Mouse (Mus musculus): ENCODE data around the gene Ubtd2.
A peak's percentile ranks its signal among the peaks of the same experiment; 100 is the strongest.

The Ubtd2 gene

DNA sequence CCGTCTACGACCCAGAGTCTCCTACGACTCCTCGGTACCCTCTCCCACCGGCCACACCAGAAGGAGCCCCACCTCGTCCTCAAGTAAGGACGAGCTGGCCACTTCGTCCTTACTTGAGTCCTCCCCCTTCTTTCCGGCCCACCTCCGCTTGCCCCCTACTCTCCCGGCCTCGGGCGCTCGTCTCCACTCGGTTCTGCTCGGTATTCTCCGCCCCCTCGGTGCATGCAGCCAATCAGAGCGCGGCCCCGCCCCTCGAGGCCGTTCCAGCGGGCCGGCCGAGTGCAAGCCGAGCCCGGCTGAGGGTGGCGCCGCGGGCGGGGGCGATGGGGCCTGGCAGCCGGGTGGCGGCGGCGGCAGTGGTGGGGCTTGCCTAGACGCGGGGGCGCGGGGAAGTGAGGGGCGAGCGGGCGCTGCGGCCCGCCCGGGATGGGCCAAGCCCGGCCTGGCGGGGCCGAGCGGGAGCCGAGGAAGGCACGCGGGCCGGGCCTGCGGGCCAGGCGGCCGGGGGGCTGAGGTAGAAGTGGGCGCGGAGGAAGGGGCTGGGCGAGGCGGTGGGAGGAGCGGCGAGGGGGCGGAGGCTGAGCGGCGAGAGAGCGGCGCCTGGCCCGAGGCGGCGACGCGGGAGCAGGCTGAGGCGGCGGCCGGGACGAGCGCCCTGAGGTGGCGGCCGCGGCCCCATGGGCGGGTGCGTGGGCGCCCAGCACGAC is at the start of gene Ubtd2:
Ubtd2 (plus strand) TSS at position 571 of the 707 bp plus-strand sequence.
- peak; percentile 85 for DNase-seq (ENCODE audit: low read depth, low spot score)

DNA sequence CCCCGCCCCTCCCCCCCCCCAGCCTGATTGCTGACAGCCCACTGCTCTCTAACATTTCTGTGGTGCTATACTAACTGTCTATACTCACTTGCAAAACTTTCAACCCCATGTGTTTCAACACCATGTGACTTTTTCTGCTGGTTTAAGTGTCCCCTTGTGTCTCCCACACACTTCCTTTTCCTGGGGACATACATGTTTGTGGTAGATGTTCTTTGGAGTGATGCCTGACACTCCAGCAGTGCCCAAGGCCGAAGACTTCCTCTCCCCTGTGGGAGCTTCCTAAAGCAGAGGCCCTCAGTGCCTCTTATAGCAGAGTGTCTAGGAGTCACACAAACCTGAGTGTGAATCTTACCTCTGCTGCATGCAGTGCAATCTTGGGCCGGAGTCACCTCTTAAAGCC is 47.3 kb upstream of the Ubtd2 start:
- DNase-seq (ENCODE audit: low read depth, low spot score), result no peak

DNA sequence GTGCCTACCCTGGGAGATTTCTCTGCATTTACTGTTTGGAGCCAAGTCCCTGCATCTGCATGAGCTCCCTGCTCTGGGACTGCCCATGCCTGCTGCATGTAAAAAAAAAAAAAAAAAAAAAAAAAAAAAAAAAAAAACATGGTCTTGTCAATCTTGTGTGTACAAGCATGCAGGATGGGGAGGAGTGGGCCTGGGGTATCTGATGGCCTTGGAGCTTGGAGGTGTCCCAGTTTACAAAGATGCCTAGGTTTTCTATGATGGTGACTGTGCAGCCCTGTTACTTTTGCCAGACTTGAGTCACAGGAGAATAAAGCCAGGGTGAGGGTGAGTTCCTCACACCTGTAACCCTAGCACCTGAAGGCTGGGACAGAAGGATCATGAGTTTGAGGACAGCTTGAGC is 46.1 kb upstream of the Ubtd2 start:
- no peak for DNase-seq (ENCODE audit: low read depth, low spot score)

DNA sequence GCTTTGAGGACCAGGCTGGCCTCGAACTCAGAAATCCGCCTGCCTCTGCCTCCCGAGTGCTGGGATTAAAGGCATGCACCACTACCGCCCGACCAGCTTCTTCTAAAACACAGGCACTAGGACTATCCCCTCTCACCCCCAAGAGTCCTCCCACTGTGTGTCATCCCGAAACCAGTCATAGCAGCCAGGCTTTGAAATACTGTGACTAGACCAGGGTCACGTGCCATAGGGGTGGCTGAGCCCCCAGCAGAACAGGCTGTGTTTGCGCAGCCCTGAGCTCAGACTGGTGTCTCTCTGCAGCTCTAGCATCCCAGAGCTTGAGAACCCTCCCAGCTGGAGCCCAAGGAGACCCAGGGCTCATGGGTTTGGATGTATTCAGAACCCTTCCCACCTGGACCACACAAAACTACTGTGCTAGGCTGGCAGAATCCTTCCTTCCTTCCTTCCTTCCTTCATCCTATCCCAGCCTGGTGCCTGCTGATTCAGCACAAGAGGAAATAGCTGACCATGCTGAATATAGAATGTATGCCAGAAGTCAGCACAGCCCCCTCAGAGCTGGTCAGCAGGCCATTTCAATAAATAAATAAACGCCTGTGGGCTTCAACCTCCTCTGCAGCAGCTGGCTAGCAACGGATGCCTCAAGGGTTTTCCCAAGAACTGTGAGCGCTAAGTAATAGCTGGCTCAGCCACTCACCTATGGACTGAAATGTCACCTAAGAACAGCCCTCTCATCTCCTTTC is 45.2 kb upstream of the Ubtd2 start:
- no peak for DNase-seq (ENCODE audit: low read depth, low spot score)

DNA sequence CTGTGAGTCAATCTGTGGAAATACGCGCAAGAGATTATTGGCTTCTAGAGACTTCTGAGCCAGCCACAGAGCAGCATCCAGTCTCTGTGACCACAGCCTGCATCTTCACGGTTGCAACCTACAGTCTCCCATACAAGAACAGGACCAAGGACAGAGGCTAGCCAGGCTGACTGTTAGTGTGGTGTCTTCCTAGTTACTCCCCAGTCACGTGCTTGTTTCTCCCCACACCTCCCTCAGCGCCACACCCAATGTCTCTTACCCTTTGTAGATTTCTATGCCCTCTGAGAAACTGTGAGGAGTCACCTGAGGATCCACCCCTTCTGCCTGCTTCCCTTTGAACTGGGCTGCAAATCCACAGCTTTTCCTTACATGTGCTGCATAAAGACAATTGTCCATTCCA is 35.2 kb upstream of the Ubtd2 start:
- peak; percentile 34 for DNase-seq (ENCODE audit: low read depth, low spot score)

DNA sequence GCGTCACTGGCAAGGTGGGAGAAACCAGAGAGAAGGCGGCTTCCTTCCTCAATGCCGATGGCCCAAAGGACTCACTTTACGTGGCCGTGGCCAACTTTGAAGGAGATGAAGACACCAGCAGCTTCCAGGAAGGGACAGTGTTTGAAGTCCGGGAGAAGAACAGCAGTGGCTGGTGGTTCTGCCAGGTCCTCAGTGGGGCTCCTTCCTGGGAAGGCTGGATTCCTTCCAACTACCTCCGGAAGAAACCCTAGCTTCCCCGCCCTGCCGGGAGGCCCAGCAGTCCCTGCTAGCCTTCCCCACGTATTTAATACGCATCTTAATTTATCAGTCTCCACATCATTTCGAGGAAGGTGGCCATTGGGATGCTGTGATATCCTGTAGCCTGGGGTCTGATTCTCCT is 31.9 kb upstream of the Ubtd2 start:
- no peak for DNase-seq (ENCODE audit: low read depth, low spot score)

DNA sequence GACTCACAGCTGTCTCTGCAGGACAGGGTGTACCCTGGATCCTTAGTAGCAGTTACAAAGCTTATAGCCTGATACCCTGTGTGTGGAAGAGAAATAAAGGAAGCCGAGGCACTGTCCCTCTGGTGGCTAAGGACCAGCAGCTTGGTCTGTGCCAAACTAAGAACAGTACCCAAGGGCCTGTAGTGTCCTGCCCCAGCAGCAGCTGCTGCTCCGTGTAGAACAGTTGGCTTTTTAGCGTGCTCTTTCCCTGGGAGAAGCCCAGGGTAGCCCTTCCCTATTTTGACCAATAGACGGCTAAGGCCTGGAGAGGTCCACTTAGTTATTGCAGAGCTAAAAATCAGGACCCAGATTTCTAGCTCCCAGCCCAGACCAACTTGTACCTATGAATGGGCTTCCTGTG is 30.6 kb upstream of the Ubtd2 start:
- DNase-seq (ENCODE audit: low read depth, low spot score), result no peak

DNA sequence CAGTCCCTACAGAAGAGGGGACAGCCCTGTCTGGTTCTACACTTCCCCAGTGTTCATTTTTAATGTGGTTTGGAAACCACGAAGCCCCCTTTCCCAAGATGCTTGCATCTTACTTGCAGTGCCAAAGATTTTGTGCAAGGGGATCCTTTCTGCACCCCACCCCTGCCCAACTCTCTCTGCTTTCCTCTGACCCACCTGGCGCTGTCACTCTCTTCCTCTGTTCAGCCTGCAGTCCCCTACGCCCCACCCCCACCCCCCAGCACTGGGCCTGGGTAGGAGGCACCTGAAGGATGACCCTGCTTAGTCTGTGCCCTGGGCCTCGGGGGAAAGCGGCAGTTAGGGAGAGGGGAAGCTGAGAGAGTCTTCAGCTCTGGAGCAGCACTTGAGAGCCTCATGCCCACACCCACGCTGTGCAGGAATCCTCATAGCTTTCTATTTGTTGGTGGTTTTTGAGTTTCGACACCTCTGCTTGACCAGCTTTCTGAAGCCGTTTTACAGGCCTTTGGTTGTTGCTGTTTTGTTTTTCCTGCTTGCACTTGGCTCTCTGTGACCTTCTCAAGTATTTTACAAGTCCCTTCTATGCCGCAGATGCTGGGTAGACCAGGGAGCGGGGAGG is 30.0 kb upstream of the Ubtd2 start:
- DNase-seq (ENCODE audit: low read depth, low spot score), result no peak

DNA sequence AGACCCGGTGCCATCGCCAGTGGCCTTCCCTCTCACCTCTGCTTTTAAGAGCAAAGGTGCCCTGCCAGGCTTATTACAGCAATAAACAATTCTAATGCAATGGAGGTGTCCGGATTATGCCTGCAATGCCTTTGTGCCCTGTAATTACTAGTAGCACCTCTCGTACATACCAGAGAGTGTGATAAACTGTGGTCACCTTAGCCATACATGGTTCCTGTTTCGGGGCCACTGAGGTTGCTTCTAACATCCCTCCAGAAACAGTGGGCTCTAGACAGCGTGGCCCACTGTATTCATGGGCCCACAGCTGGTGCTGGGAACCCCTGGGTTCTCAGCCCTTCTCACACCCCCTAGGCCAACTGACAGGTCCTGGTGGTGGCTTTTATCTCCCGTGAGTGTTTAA is 27.6 kb upstream of the Ubtd2 start:
- no peak for DNase-seq (ENCODE audit: low read depth, low spot score)

DNA sequence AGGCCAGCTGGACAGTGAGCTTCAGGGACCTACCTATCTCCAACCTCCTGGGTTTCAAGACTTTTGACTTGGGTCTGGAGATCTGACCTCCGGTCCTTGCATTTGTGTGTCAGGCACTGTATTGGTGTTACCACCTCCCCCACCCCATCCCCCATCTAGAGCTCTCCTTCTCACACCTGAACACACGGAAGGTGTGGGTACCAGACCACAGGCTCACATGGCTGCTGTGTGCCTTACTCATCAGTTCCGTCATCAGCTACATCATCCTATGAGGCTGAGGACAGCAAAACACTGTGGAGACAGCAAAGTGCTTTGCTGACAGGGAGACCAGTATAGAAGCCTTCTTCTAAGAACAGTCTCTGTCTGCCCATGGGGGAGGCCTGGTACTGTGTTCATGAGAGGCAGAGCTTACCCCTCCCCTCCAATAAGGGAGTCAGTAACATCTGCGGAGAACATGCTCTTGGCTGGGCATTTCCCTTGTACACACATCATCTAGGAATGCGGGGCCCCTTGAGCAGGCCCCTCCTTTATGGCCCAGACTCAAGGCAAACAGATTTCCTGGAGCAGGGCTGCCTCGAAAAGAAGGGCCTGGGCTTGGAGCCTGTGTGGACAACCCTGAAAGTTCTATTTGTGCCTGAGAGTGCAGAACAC is 19.6 kb upstream of the Ubtd2 start:
- no peak for DNase-seq (ENCODE audit: low read depth, low spot score)

DNA sequence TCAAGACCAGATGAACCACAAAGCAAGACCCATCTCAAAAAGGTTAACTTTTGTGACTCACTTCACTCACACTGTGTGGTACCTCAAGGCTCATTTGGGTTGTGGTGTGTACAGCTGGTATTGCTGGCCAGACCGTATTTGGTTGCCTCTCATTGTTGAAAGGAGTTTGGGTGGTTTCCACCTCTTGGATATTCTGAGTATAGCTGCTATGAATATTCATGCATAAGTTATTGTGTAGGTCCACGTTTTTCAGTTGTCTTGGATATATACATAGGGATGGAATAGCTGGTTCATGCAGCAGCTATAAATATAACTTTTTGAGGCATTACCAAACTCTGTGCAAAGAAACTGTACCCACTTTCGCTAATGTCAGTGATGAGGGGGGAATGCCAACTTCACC is 12.6 kb upstream of the Ubtd2 start:
- DNase-seq (ENCODE audit: low read depth, low spot score), result no peak

DNA sequence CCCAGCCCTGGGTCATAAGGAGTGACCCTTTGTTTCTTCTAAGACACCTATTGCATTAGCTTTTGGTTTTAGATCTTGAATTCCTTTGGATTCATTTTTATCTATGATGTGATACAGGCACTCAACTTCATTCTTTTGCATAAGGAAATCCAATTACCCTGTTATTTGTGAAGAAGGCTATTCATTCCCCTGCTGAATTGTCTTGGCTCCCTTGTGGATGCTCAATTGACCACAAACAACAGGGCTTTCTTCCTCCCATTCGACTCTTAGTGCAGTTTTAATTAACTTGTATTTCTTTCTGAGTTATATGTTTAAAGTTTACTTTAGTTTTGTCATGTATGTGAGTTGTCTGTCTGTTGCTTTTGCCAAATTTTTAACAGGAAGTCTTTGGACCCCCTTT is 10.9 kb upstream of the Ubtd2 start:
- DNase-seq (ENCODE audit: low read depth, low spot score), result no peak

DNA sequence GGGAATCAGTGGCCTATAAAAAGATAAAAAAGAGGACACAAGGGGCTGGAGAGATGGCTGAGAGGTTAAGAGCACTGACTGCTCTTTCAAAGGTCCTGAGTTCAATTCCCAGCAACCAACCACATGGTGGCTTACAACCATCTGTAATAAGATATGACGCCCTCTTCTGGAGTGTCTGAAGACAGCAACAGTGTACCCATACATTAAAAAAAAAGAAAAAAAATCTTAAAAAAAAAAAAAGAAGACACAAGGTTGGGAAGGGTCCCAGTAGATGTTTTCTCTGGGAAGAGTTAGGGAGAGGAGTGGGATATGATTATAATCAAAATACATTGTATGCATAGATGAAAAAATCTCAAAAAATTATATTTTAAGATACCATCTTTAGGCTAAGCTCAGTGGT is 10.0 kb upstream of the Ubtd2 start:
- DNase-seq (ENCODE audit: low read depth, low spot score), result no peak

DNA sequence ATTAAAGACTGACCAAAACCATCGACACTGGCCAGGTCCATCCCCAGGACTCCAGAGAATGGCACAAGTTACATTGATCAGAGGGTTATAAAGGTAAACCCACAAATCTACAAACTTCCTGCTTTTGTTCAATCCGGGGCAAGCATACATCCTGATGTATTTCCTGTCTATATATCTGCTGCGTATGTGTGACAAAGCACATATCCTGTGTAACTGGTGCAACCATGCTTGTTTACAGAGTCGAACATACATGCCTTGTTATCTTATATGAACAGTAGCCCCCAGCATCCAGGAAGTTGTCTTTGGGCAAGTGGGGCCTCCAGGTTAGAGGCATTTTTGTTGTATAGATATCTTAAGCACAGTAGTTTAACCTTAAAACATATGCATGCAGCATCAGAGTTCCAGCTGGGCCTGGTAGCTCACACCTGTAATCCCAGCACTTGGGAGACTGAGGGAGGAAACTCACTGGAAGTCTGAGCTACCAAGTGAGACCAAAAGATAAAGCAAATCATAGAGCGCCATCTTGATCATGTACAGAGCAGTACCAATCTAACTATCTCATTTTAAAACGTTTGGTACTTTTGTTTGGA is 9.4 kb upstream of the Ubtd2 start:
- DNase-seq (ENCODE audit: low read depth, low spot score), result no peak

DNA sequence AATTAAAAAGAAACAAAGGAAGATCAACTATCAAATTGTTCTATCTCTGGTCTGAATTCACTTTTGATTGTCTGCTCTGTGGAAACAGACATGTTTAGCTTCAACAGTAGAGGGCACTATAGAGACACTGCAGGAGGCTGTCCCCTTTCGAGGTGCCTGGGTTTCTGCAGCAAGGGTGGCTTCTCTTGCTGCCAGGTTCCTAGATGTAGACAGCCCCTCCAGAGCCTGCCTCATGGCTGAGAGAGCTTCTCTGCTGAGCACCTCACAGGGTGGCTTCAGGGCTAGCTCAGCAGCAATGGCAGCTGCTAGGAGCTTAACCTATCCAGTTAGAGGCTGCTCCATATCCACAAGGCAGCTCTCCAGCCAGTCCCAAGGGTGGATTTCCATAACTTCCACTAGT is 5.0 kb upstream of the Ubtd2 start:
- DNase-seq (ENCODE audit: low read depth, low spot score), result peak; percentile 47

DNA sequence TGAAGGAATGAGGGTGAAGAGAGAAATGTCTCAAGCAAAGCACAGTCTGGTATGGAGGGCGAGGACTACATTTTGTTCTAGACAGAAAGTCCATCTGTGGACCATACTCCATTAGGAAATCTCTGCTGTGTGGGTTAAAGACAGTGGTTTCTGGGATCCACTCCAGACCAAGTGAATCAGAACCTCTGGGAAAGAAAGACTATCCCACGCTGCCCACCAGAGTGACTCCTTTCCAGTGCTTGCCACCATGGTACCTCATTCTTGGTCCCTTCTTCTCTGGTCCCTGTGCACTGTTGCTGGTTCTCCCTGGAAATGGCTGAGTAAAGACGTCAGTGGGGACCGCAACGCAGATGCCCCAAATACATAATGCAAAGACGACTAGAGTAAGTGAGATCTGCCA is 3.9 kb upstream of the Ubtd2 start:
- DNase-seq (ENCODE audit: low read depth, low spot score), result no peak

DNA sequence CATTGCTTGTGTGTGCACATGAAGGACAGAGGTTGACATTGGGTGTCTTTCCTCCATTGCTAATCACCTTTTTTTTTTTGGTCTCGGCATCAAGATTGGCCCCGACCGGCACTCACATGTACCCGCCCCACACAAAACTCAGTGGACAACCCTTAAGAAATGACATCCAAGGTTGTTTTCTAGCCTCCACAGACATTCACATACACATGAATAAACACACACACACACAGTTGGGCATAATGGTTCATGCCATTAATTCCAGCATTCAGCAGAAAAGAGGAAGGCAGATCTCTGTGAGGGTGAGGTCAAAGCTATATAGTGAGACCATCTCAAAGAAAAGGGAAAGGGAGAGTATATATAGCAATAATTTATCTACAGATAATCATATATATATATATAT is 2.4 kb upstream of the Ubtd2 start:
- DNase-seq (ENCODE audit: low read depth, low spot score), result no peak

DNA sequence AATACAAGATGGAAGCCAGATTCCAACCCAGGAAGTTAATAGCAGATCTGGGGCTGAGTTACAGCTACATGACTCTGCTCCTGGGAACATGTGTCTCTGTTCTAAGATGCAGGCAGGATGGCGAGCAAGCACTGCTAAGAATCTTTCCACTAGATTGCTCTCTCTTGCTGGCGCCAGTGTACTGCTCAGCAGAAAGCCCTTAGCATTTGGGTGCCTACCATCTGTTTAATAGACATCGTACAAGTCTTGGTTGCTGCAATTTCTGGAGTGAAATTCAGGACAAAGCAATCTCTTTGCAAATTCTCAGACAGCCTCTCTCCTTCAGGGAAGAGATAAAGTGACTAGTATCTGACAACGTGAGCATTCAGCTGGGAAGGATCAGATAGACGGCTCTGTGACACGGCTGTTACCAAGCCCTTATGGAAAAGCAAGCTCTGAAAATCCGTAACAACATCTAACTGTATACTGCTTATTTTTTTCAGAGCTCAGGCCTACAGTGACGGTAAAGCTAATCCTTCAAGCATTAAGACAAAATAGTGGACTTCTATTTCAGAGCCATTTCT is 1.7 kb upstream of the Ubtd2 start:
- no peak for DNase-seq (ENCODE audit: low read depth, low spot score)

DNA sequence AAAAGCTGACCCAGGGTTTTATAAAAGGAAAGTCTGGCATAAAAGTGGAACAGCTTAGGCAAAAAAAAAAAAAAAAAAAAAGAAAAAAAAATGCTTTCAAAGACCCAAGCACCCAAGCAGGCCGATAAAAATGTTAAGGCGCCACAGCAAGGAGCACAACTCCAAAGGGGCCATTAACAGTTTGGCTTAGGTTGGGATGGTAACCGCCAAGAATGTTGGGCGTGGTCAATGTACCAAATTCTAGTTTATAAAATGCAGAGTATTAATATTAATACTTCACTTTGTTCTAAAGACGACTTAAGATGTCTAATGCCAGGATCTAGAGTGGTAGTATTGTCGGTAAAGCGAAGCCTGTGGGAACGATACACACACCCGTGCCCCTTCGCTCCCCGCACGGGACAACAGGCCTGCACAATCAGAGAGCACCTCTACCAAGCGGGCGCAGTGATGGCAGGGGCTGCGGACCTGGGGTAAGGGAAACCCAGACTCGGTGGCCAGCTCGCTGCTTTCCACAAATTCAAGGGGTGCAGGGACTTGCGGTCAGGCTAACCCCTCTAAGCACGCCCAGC is 855 bp upstream of the Ubtd2 start:
- peak; percentile 24 for DNase-seq (ENCODE audit: low read depth, low spot score)

DNA sequence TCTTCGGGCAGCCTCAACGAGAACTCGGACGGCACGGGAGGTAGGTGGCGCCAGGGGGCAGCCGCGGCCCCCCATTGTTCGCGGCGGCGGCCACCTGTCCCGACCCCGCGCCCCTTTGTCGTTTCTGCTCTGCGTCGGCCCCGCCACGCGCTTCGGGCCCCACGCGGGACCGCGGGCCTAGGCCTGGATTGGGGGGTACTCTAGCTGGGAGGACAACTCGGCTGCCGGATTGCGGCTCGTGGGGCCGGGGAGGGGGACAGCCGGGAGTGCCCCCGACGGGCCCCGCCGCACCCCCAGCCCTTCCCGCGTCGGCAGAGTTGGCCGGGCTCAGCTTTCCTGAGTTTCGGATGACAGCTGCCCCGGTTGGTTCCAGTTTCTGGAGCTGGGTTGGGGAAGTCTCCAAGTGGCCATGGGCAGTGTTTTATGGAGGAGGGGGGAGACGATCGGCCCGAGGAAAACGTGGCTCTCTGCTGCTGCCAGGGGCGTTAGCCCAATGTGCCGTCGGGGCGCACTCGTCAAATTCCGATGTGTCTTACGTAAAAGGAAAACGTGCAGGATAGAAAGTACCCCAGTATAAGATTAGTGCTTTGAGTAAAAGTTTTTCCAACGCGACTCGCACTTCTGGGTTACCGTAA is 454 bp downstream of the Ubtd2 start:
- DNase-seq (ENCODE audit: low read depth, low spot score), result peak; percentile 38

DNA sequence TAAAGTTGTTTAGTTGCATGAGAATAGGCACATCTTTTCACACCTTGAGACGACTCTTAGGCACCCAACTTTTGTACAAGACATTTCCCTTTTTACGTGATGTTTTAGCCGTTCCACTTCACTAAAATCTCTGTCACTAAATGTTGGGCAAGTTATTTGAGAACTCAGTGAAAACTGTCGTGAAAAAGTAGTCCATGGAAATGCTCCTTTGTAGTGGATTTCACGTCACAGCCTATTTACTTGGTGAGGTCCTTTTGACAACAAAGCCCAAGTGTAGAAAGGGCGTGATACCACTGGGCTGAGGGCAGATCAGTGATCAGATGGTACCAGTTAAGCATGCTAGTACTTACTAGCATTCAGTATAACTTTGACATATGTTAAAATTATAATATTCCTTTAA is 1.2 kb downstream of the Ubtd2 start:
- no peak for DNase-seq (ENCODE audit: low read depth, low spot score)

All from WW6 (cell line).